Mouse (Mus musculus): ENCODE results near the gene Jade2.
"Not testable (repeated sequence)": the region's sequence is repeated elsewhere in the genome, so short reads cannot be mapped to it uniquely, and the experiment has no call there.

Jade2 gene

DNA sequence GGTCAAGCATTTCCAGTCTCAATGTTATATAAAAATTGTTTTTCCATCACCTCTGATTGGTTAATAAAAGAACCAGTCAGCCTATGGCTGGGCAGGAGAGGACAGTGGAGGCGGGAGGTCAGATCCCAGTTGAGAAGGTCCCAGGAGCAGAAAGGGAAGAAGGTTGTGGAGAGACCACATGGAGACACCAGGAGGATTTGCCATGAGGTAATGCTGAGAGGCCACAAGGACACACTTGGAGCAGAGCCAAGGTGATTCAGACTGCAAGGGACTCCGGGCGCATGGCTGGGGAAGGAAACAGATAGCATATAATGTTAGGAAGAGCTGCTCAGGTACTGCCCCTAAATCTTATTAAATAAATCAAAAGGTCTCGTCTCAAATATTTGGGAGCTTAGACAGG is 61.2 kb downstream of the Jade2 start:
- no peak for DNase-seq (ENCODE audit: low read depth, low spot score)

DNA sequence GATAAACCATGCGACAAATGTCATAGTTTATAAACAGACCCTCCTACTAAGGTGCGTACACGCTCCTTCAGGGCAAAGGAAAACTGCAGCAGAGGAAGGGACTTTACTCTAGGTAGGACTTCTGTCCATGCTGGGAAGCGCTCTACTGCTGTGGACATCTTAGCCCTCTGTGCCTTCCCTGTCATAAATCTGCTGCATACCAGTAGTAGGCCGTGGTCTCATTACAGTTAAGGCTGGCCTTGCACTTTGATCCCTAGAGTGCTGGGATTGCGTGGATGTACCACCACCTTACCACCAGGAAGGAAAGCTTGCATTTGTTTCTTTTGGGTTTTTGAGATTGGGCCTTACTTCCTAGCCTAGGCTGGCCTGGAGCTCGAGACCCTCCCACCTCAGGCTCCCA is 66.8 kb downstream of the Jade2 start:
- no peak for DNase-seq (ENCODE audit: low read depth, low spot score)

DNA sequence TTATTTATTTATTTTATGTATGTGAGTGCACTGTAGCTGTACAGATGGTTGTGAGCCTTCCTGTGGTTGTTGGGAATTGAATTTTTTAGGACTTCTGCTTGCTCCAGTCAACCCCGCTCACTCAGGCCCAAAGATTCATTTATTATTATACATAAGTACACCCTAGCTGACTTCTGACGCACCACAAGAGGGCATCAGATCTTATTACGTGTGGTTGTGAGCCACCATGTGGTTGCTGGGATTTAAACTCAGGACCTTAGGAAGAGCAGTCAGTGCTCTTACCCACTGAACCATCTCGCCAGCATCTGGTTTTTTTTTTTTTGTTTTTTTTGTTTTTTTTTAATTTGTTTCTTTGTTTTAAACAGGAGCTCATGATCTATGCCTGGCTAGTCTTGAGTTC is 67.7 kb downstream of the Jade2 start:
- DNase-seq (ENCODE audit: low read depth, low spot score): not testable (repeated sequence)

DNA sequence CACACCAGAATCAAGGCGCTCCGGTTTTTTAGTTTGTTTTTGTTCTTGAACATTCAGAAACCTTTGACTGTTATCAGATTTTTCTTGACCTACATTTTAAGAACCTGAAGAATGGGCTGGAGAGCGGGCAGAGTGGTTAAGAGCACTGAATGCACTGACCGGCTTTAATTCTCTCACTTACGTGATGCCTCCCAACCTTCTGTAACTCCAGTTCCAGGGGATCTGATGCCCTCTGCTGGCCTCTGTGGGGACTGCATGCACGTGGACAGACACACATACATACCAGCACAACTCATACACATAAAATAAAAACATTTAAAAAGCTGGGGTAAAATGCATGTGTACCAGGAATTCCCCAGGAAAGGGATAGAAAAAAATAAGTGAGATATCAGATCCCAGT is 71.5 kb downstream of the Jade2 start:
- peak; percentile 88 for DNase-seq (ENCODE audit: low read depth, low spot score)

DNA sequence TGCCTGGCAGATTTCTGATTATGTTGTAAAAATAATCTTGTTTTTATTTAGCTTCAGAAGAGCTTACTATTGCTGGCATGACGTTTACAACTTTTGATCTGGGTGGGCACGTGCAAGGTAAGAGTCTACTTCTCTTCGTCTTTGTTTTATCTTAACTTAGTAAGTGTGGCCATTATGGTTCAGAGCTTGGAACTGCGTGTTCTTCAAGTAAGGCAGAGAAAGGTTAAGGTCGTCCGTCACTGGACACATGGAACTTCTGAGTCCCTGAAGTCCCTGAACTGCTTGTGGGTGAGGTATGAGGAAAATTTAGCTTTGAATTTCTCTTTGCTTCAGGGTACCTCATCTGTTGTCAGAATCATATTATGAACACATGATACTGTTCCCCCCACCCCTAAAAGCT is 74.7 kb downstream of the Jade2 start:
- DNase-seq (ENCODE audit: low read depth, low spot score): no peak

DNA sequence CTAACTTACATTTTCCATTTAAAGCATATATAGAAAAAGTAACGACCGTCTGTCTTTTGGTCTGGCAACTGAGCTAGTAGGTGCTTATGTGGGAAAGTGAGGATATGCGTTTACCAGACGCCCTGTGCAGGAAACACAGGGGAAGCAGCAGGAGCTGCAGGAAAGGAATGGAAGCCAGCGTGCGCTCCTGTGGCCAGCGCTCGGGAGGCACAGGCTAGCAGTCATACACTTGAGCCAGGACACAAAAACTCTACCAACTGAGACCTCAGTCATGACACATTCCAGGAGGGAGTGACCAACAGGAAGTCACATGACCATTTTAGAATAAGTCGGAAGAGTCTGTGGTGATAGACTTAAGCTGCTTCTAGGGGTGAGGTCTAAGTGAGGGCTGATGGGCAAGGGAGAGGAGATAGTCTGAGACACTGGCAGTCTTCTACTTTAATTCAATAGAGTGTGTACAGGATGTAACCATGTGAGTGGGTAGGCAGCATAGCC is 76.6 kb downstream of the Jade2 start:
- DNase-seq (ENCODE audit: low read depth, low spot score): no peak

DNA sequence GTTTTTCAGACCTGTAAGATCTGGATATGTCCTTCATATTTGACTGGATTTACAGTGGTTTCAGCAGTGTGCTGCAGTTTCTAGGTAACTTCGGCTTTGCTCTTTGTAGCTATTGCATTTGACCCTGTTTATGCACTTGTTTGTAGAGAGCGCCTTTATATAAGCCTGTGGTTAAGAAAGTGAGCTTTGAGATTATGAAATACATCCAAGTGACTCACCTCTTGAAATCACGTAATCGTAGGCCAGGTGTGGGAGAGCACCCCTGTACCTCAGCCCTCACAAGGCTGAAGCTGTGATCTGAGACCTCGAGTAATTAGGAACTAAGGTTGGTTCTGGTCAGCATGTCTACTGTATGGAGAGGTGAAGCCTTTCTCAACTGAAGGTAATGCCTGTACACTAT is 80.0 kb downstream of the Jade2 start:
- DNase-seq (ENCODE audit: low read depth, low spot score): no peak

DNA sequence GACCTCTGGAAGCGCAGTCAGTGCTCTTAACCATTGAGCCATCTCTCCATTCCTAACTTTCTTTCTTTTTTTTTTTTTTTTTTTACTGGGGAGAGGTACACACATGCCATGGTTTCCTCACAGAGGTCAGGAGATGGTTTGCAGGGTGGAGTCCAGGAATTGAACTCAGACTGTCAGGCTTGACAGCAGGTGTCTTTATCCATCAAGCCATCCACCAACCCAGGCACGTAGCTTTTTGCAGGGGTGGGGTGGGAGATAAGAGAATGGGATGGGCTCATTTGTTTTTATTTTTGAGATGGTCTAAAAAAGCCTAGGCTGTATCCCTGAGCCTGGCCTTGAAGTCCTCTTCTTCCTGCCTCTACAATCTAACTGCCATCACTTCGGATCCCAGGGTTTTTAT is 81.9 kb downstream of the Jade2 start:
- DNase-seq (ENCODE audit: low read depth, low spot score): no peak

DNA sequence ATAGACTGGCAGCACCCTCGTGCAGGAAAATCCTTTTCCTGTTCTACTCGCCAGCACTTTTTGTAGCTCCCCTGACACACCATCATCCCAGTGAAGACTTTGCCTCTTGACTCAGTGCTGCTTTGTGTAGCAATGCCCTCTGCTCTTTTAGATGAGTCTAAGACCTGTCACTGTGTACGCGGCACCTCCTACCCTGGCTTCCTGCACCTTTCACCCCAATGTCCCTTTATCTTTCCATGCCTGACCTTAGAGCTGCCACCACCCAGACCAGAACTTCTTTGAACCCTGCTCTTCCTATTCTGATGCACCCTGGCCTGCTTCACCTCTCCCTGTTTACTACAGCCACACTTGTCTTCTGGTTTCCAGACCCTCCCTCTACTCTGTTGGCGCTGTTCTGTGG is 89.2 kb downstream of the Jade2 start:
- DNase-seq (ENCODE audit: low read depth, low spot score): peak; percentile 26

DNA sequence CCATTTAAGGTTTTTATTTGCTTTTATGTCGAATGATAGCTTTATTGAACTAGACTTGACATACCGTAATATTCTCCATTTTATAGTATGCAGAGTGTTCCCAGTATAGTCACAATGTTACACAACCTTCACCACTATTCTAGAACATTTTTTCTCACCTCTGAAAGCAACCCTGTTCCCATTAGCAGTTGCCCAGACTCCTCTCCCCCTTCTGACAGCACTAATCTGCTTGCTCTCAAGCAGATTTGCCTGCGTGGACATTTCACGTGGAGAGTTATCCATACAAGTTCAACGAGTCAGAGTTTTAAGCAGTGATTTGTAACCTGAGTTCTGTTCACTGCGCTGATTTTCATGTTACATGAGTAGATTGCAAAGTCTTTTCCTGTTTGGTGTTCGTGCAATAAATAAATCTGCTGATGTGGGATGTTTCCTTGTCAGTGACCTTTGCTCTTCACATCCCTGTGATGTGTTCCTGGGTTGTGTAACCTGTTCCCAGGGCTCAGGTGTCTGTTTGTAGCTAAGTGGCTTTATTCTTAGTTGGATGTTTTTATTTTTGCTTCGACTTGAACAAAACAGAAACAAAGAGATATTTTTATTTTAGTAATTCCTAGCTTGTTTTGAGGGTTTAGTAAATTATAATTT is 89.8 kb downstream of the Jade2 start:
- DNase-seq (ENCODE audit: low read depth, low spot score): no peak

DNA sequence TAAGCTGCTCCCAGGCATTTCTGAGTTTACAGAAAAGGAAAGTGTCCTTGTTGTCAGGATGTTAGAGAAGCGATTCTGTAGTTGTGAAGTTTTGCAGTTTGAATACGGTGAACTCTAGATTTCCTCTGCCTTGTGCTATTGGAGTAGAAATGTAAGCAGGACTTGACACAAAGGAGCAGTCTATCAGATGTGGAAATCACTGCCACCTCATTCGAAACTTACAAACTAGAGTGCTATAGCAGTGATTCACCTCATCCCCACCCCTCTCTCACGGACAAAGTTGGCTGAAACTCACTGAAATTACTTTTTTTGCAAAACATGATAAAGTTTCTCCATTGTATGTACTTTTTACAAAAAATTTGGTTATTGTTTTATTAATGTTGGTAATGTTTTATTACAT is 92.6 kb downstream of the Jade2 start:
- DNase-seq (ENCODE audit: low read depth, low spot score): no peak

DNA sequence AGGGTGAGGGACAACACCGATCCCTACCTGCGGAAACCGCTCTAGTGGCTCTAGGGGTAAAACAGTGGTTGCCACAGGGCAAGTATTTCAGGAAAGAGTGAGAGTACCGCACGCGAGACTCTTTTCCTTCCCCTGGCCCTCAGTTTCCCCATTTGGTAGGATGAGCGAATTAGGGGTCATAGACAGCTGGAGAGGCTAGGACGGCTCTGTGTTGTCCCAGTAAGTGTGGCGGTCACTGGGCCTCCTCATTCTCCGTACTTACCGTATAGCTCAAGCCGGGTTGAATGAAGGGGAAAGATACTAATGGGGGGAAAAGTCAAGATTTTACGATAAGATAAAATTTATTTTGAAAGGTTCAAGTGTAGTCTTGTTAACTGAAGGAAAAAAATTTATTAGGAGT is 93.5 kb downstream of the Jade2 start:
- no peak for DNase-seq (ENCODE audit: low read depth, low spot score)

Data from ZHBTc4 (cell line).